In the genomic region with DNA sequence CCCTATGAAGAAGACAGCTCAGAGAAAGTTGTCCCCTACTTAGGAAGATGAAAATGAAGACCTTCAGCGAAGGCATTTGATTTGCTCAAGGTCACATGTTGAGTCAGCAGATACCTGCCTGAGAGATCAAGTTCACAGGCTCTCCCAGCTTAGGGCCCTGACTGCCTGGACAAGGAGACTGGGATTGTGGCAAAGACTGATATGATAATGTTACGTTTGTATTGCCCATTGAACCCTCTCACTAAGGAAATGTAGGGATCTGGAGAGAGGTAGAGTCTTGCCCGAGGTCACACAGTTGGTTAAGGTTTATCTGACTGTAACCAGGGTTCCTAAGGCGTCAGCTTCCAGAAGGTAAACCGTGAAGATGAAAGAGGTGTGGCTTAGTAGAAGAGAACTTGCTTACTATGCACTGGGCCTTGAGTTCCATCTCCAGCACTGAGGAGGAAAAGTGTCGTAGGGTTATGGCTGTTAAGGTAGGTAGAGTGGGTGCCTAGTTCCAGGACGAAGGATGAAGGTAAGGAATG, we compare ENCODE assay signal across 8 mouse cellular contexts. TPM values are rescaled to one million over a fixed set of nuclear protein-coding genes. Genes with fewer than 3 reads are reported as not detected.
DNase-seq lines count a peak whose midpoint lies in the region; ATAC-seq and TF ChIP-seq lines count a peak whose summit lies in the region.

No protein-coding gene starts in this region.

- no peak for DNase-seq in layer of hippocampus, adult 2 months (ENCODE audit: low spot score in 2 of 2)
- no peak for DNase-seq in layer of hippocampus, adult 9-10 months (ENCODE audit: low spot score)
- DNase-seq in brain, adult 2 months (ENCODE audit: low read depth, low spot score) = peak; percentile 34
- DNase-seq in right cerebral cortex, adult 18-20 months = no peak
- DNase-seq in layer of hippocampus, postnatal 25 days (ENCODE audit: extremely low spot score in 1 of 2, low spot score in 1 of 2) = no peak
- no peak for DNase-seq in spleen, postnatal 14 days (ENCODE audit: low spot score in 2 of 2)

- peaks cover 17% of the 10 kb centered on the region for H3K4me1 ChIP-seq in hindbrain, embryonic 13.5 days (replicated peaks)
- H3K4me1 ChIP-seq in midbrain, embryonic 12.5 days = peaks cover 13% of the 10 kb centered on the region

- peaks cover 19% of the 10 kb centered on the region for H3K36me3 ChIP-seq in hindbrain, embryonic 13.5 days
- peaks cover 17% of the 10 kb centered on the region for H3K36me3 ChIP-seq in midbrain, embryonic 12.5 days

- ATAC-seq in hindbrain, embryonic 13.5 days (ENCODE audit: low FRiP score) = peak; percentile 26; the same call in 1 of the 2 replicates
- peak; percentile 23; the same call in 1 of the 2 replicates for ATAC-seq in midbrain, embryonic 12.5 days (ENCODE audit: low FRiP score, low read depth)

- WGBS in hindbrain, embryonic 13.5 days = 60% methylated on average over 7 of the region's 7 CpGs
- WGBS in midbrain, embryonic 12.5 days = 58% methylated on average over 7 of the region's 7 CpGs

- peak overlapping the region; percentile 83 for H3K9ac ChIP-seq in hindbrain, embryonic 13.5 days
- H3K9ac ChIP-seq in midbrain, embryonic 12.5 days (replicated peaks) = peak overlapping the region; percentile 82; the same call in 1 of the 2 replicates

- H3K27ac ChIP-seq in layer of hippocampus, adult 2 months = peak overlapping the region; percentile 84
- no peak overlapping the region for H3K27ac ChIP-seq in hindbrain, embryonic 13.5 days
- H3K27ac ChIP-seq in midbrain, embryonic 12.5 days (replicated peaks) = no peak overlapping the region

- no peak for TF ChIP-seq CTCF in layer of hippocampus, adult 2 months (conservative IDR thresholded peaks at IDR 0.05)

- no peaks in the 10 kb centered on the region for H3K27me3 ChIP-seq in hindbrain, embryonic 13.5 days
- no peaks in the 10 kb centered on the region for H3K27me3 ChIP-seq in midbrain, embryonic 12.5 days

- no peaks in the 10 kb centered on the region for H3K9me3 ChIP-seq in hindbrain, embryonic 13.5 days
- H3K9me3 ChIP-seq in midbrain, embryonic 12.5 days = no peaks in the 10 kb centered on the region

- H3K4me3 ChIP-seq in layer of hippocampus, adult 2 months = peak overlapping the region; percentile 85
- peak overlapping the region; percentile 71 for H3K4me3 ChIP-seq in hindbrain, embryonic 13.5 days
- peak overlapping the region; percentile 79 for H3K4me3 ChIP-seq in midbrain, embryonic 12.5 days

- peak overlapping the region; percentile 69 for H3K4me2 ChIP-seq in hindbrain, embryonic 13.5 days
- H3K4me2 ChIP-seq in midbrain, embryonic 12.5 days (replicated peaks) = peak overlapping the region; percentile 63

RNA-seq across cellular contexts. Expression of gene Atpaf1, which starts 1.0 kb away (rescaled TPM):
- 10 to 100 TPM; 54.2 to 60.9 TPM for total RNA-seq in layer of hippocampus, adult 2 months (2021)
- 37.3 and 41.8 TPM in 2 replicates for polyA plus RNA-seq in hindbrain, embryonic 13.5 days (2015; fragmentation: Nextera tagmentation; extraction: Ambion mirVana)
- 41.3 and 44.2 TPM in 2 replicates for polyA plus RNA-seq in midbrain, embryonic 12.5 days (2016; fragmentation: Nextera tagmentation; extraction: Ambion mirVana)
- 10 to 100 TPM; 45.7 to 51.8 TPM for total RNA-seq in layer of hippocampus, postnatal 25 days (2021)

RNA-seq across cellular contexts. Expression of gene Tex38, which starts 4.8 kb away (rescaled TPM):
- under 1 TPM in 1 of 2 experiments, not detected in 1; 0.49 TPM for total RNA-seq in layer of hippocampus, adult 2 months (2021)
- polyA plus RNA-seq in hindbrain, embryonic 13.5 days (2015; fragmentation: Nextera tagmentation; extraction: Ambion mirVana) = 0.29 TPM in 1 of 2 replicates, not detected in the other
- 0.30 TPM in 1 of 2 replicates, not detected in the other for polyA plus RNA-seq in midbrain, embryonic 12.5 days (2016; fragmentation: Nextera tagmentation; extraction: Ambion mirVana)
- total RNA-seq in layer of hippocampus, postnatal 25 days (2021) = under 1 TPM; 0.59 to 0.80 TPM

RNA-seq across cellular contexts. Expression of gene Mob3c, which starts 42.3 kb away (rescaled TPM):
- 1 to 10 TPM; 4.8 to 5.0 TPM for total RNA-seq in layer of hippocampus, adult 2 months (2021)
- polyA plus RNA-seq in hindbrain, embryonic 13.5 days (2015; fragmentation: Nextera tagmentation; extraction: Ambion mirVana) = 4.8 and 6.4 TPM in 2 replicates
- 4.6 and 6.3 TPM in 2 replicates for polyA plus RNA-seq in midbrain, embryonic 12.5 days (2016; fragmentation: Nextera tagmentation; extraction: Ambion mirVana)
- 1 to 10 TPM; 5.1 to 5.3 TPM for total RNA-seq in layer of hippocampus, postnatal 25 days (2021)

RNA-seq across cellular contexts. Expression of gene Efcab14, which starts 48.0 kb away (rescaled TPM):
- total RNA-seq in layer of hippocampus, adult 2 months (2021) = 10 to 100 TPM; 47.7 to 53.0 TPM
- polyA plus RNA-seq in hindbrain, embryonic 13.5 days (2015; fragmentation: Nextera tagmentation; extraction: Ambion mirVana) = 20.6 and 21.3 TPM in 2 replicates
- polyA plus RNA-seq in midbrain, embryonic 12.5 days (2016; fragmentation: Nextera tagmentation; extraction: Ambion mirVana) = 30.1 and 30.6 TPM in 2 replicates
- total RNA-seq in layer of hippocampus, postnatal 25 days (2021) = 10 to 100 TPM; 49.8 to 50.8 TPM

RNA-seq across cellular contexts. Expression of gene Mknk1, which starts 53.4 kb away (rescaled TPM):
- total RNA-seq in layer of hippocampus, adult 2 months (2021) = 10 to 100 TPM; 49.5 to 55.6 TPM
- 21.3 and 23.7 TPM in 2 replicates for polyA plus RNA-seq in hindbrain, embryonic 13.5 days (2015; fragmentation: Nextera tagmentation; extraction: Ambion mirVana)
- 28.0 and 30.1 TPM in 2 replicates for polyA plus RNA-seq in midbrain, embryonic 12.5 days (2016; fragmentation: Nextera tagmentation; extraction: Ambion mirVana)
- 10 to 100 TPM; 39.5 to 53.9 TPM for total RNA-seq in layer of hippocampus, postnatal 25 days (2021)
